Mouse (Mus musculus) bone marrow macrophage, adult 2 months (primary cell): ENCODE results near the gene Ewsr1.

ENCODE experiments used
- CTCF ChIP-seq: IDR thresholded peaks from 2 replicates; pipeline ENCODE4 v1.5.1; 2012; ENCODE audit warnings: low read depth, mild to moderate bottlenecking, low read length, moderate library complexity
- POLR2A ChIP-seq: IDR thresholded peaks from 2 replicates; pipeline ENCODE4 v1.6.1; 2012; ENCODE audit warnings: mild to moderate bottlenecking, low read depth, low read length, borderline replicate concordance

- TF ChIP-seq POLR2A (no peak), CTCF (no peak)
Measured at GRCm38 (mm10) chr11:5032706-5033105, 66.4 kb downstream of the Ewsr1 start.
